Mouse (Mus musculus) gastrocnemius, postnatal 14 days (tissue): ENCODE measurements around the gene Triobp. TPM values are rescaled to one million over a fixed set of nuclear protein-coding genes. Genes with fewer than 3 reads are reported as not detected.
"Not testable (repeated sequence)": the region's sequence is repeated elsewhere in the genome, so short reads cannot be mapped to it uniquely, and the experiment has no call there.

ENCODE experiments used
- DNase-seq: peaks from one replicate; pipeline ENCODE4 v3.0.0; 2021; ENCODE audit warnings: mixed read lengths
- intact Hi-C: fragments of 180-260 bp; cut with DNase I; formaldehyde crosslinking; loops from one replicate; pipeline ENCODE4 v1.15.1; 2025; ENCODE audit warnings: low total_unique reads
- total RNA-seq, 2 experiments: library from RNA; stranded (reverse); gene quantifications; 2 replicates each; pipeline ENCODE4 v1.2.3; 2021

Gene Triobp
- total RNA-seq, 2 experiments from 2014 or later, result 57.9 to 80.0 TPM

GRCm38 (mm10) chr15:79026511-79027290, 79.2 kb downstream of the Triobp start:
- intact Hi-C loops, result no loop called here
- no peak for DNase-seq

- intact Hi-C loops, result no loop called here
- DNase-seq, result peak; percentile 48
Measured at GRCm38 (mm10) chr15:79027291-79028205, 80.0 kb downstream of the Triobp start.

- intact Hi-C loops, result no loop called here
- peak; percentile 96 for DNase-seq
Measured at GRCm38 (mm10) chr15:79028237-79028738, 80.8 kb downstream of the Triobp start, which contains the start of gene H1f0. Gene H1f0 (plus strand): TSS chr15:79028450.

GRCm38 (mm10) chr15:79028823-79029484, 81.4 kb downstream of the Triobp start:
- no peak for DNase-seq
- intact Hi-C loops, result no loop called here

GRCm38 (mm10) chr15:79029519-79030241, 82.2 kb downstream of the Triobp start:
- intact Hi-C loops, result no loop called here
- DNase-seq, result no peak

GRCm38 (mm10) chr15:79030551-79031435, 83.3 kb downstream of the Triobp start:
- DNase-seq, result peak; percentile 92
- intact Hi-C loops, result no loop called here

- DNase-seq, intact Hi-C loops: not testable (repeated sequence)
Measured at GRCm38 (mm10) chr15:79031908-79032307, 84.4 kb downstream of the Triobp start.

GRCm38 (mm10) chr15:79037913-79038328, 90.4 kb downstream of the Triobp start:
- intact Hi-C loops, result no loop called here
- DNase-seq, result peak; percentile 82

GRCm38 (mm10) chr15:79038331-79038730, 90.8 kb downstream of the Triobp start:
- no peak for DNase-seq
- intact Hi-C loops, result no loop called here

GRCm38 (mm10) chr15:79038853-79039252, 91.3 kb downstream of the Triobp start:
- DNase-seq, result peak; percentile 81
- intact Hi-C loops, result no loop called here

- intact Hi-C loops, result no loop called here
- DNase-seq, result no peak
Measured at GRCm38 (mm10) chr15:79040501-79041416, 93.2 kb downstream of the Triobp start.

- DNase-seq, result no peak
- intact Hi-C loops, result no loop called here
Measured at GRCm38 (mm10) chr15:79041585-79041984, 94.1 kb downstream of the Triobp start, which contains the start of gene Galr3. Gene Galr3 (plus strand): TSS chr15:79041885.

GRCm38 (mm10) chr15:79042721-79043491, 95.4 kb downstream of the Triobp start:
- intact Hi-C loops, result no loop called here
- no peak for DNase-seq

- intact Hi-C loops, result no loop called here
- no peak for DNase-seq
Measured at GRCm38 (mm10) chr15:79044837-79045236, 97.3 kb downstream of the Triobp start.

- no peak for DNase-seq
- intact Hi-C loops, result no loop called here
Measured at GRCm38 (mm10) chr15:79048186-79048585, 100.7 kb downstream of the Triobp start.

- DNase-seq, result no peak
- intact Hi-C loops, result no loop called here
Measured at GRCm38 (mm10) chr15:79050160-79050845, 102.8 kb downstream of the Triobp start.
